Mouse (Mus musculus): ENCODE results near the gene Pecr.

- TF ChIP-seq POLR2A (IDR thresholded peaks at IDR 0.05; ENCODE audit: extremely low read depth, insufficient read depth, low read length) (0 out of 2 replicates have a peak, but pooled peaks have one; percentile 21), CTCF (IDR thresholded peaks at IDR 0.05; ENCODE audit: low read depth, low read length) (no peak)
Measured at GRCm38 (mm10) chr1:72307317-72307798, 23.2 kb upstream of the Pecr start, which contains the start of gene Xrcc5.
